ENCODE assay signal across 17 mouse cellular contexts in genomic region chr12:17536222-17536621, GRCm38 (mm10).
"Had no signal": no experiment of that assay in that cellular context is flagged by ENCODE, and none has a peak within 500 bp of the region (broad histone marks: within the 10 kb centered on the region; RNA-seq: fewer than 3 reads in every experiment).

No protein-coding gene starts in this region.

- H3K27me3 ChIP-seq: lung, embryonic 15.5 days; midbrain, embryonic 13.5 days; midbrain, embryonic 15.5 days; neural tube, embryonic 12.5 days; stomach, embryonic 15.5 days had no signal

- H3K36me3 ChIP-seq: lung, embryonic 15.5 days; midbrain, embryonic 13.5 days; midbrain, embryonic 15.5 days; neural tube, embryonic 12.5 days; stomach, embryonic 15.5 days had no signal

- H3K9me3 ChIP-seq: lung, embryonic 15.5 days; megakaryocyte, embryonic 14.5 days; midbrain, embryonic 13.5 days; midbrain, embryonic 15.5 days; neural tube, embryonic 12.5 days; stomach, embryonic 15.5 days had no signal

- H3K4me3 ChIP-seq: lung, embryonic 15.5 days; megakaryocyte, embryonic 14.5 days; midbrain, embryonic 13.5 days; midbrain, embryonic 15.5 days; neural tube, embryonic 12.5 days; stomach, embryonic 15.5 days had no signal

- H3K27ac ChIP-seq: lung, embryonic 15.5 days; macrophage; midbrain, embryonic 13.5 days; midbrain, embryonic 15.5 days; neural tube, embryonic 12.5 days; stomach, embryonic 15.5 days; stomach, postnatal 0 days had no signal

- H3K9ac ChIP-seq: lung, embryonic 15.5 days; midbrain, embryonic 13.5 days; midbrain, embryonic 15.5 days; neural tube, embryonic 12.5 days; stomach, embryonic 15.5 days had no signal

- ATAC-seq: lung, postnatal 0 days; midbrain, embryonic 13.5 days; midbrain, embryonic 15.5 days had no signal

- H3K4me2 ChIP-seq: lung, embryonic 15.5 days; midbrain, embryonic 11.5 days; midbrain, embryonic 13.5 days; midbrain, embryonic 15.5 days; neural tube, embryonic 12.5 days; stomach, embryonic 15.5 days had no signal

- DNase-seq: lung, adult 2 months; lung, postnatal 14 days; lung, postnatal 36 days; right cerebral cortex, postnatal 14 days; thymus, adult 2 months; thymus, postnatal 25 days; thymus, postnatal 4 days had no signal

- H3K4me1 ChIP-seq: lung, embryonic 15.5 days; midbrain, embryonic 13.5 days; midbrain, embryonic 15.5 days; neural tube, embryonic 12.5 days; stomach, embryonic 15.5 days had no signal
